Mouse (Mus musculus): ENCODE data around the gene Abhd2. TPM values are rescaled to one million over a fixed set of nuclear protein-coding genes. Genes with fewer than 3 reads are reported as not detected.

Abhd2 gene
- polyA plus RNA-seq, 1 experiment from 2014 or later, result 11.5 TPM

GRCm38 (mm10) chr7:79311420-79311988 is 38.5 kb downstream of the Abhd2 start:
- Histone ChIP-seq H3K4me2 (ENCODE audit: low read depth, low read length) (no peak overlapping the region), H3K9me3 (ENCODE audit: control insufficient read depth, low read length) (no peaks in the 10 kb centered on the region), H3K36me3 (ENCODE audit: control insufficient read depth, insufficient read depth, low read length) (no peaks in the 10 kb centered on the region), H3K27ac (ENCODE audit: low read length) (no peak overlapping the region), H3K4me3 (ENCODE audit: low read length) (no peak overlapping the region), H3K4me1 (ENCODE audit: control insufficient read depth, insufficient read depth, low read length) (peaks cover 61% of the 10 kb centered on the region), H3K9ac (ENCODE audit: low read depth, low read length) (no peak overlapping the region), H3K27me3 (replicated peaks; ENCODE audit: control insufficient read depth, insufficient read depth, low read length) (no peaks in the 10 kb centered on the region)
- 87% methylated on average over 5 of the region's 5 CpGs for WGBS
- no peak for ATAC-seq

- no peaks in the 10 kb centered on the region for H3K36me3 ChIP-seq (ENCODE audit: control insufficient read depth, insufficient read depth, low read length)
- no peaks in the 10 kb centered on the region for H3K27me3 ChIP-seq (replicated peaks; ENCODE audit: control insufficient read depth, insufficient read depth, low read length)
- H3K4me2 ChIP-seq (ENCODE audit: low read depth, low read length), result no peak overlapping the region
- 61% methylated on average over 8 of the region's 8 CpGs for WGBS
- H3K4me1 ChIP-seq (ENCODE audit: control insufficient read depth, insufficient read depth, low read length), result peaks cover 61% of the 10 kb centered on the region
- H3K4me3 ChIP-seq (ENCODE audit: low read length), result no peak overlapping the region
- H3K9me3 ChIP-seq (ENCODE audit: control insufficient read depth, low read length), result no peaks in the 10 kb centered on the region
- peak overlapping the region; percentile 58 for H3K27ac ChIP-seq (ENCODE audit: low read length)
- H3K9ac ChIP-seq (ENCODE audit: low read depth, low read length), result peak overlapping the region; percentile 38
- no peak for ATAC-seq
Observed at GRCm38 (mm10) chr7:79312246-79312645, 39.2 kb downstream of the Abhd2 start.

GRCm38 (mm10) chr7:79313519-79314059 is 40.6 kb downstream of the Abhd2 start:
- H3K9ac ChIP-seq (ENCODE audit: low read depth, low read length), result peak overlapping the region; percentile 20; the same call in 1 of the 2 replicates
- H3K27me3 ChIP-seq (replicated peaks; ENCODE audit: control insufficient read depth, insufficient read depth, low read length), result no peaks in the 10 kb centered on the region
- H3K4me3 ChIP-seq (ENCODE audit: low read length), result no peak overlapping the region
- H3K4me2 ChIP-seq (ENCODE audit: low read depth, low read length), result peak overlapping the region; percentile 20; the same call in 1 of the 2 replicates
- no peaks in the 10 kb centered on the region for H3K9me3 ChIP-seq (ENCODE audit: control insufficient read depth, low read length)
- peak; percentile 74 for ATAC-seq
- H3K4me1 ChIP-seq (ENCODE audit: control insufficient read depth, insufficient read depth, low read length), result peaks cover 68% of the 10 kb centered on the region
- 19% methylated on average over 12 of the region's 12 CpGs for WGBS
- H3K36me3 ChIP-seq (ENCODE audit: control insufficient read depth, insufficient read depth, low read length), result no peaks in the 10 kb centered on the region
- H3K27ac ChIP-seq (ENCODE audit: low read length), result peak overlapping the region; percentile 65

GRCm38 (mm10) chr7:79314517-79314916 is 41.5 kb downstream of the Abhd2 start:
- H3K9ac ChIP-seq (ENCODE audit: low read depth, low read length), result no peak overlapping the region
- peaks cover 59% of the 10 kb centered on the region for H3K4me1 ChIP-seq (ENCODE audit: control insufficient read depth, insufficient read depth, low read length)
- no peak overlapping the region for H3K4me3 ChIP-seq (ENCODE audit: low read length)
- H3K4me2 ChIP-seq (ENCODE audit: low read depth, low read length), result no peak overlapping the region
- H3K36me3 ChIP-seq (ENCODE audit: control insufficient read depth, insufficient read depth, low read length), result no peaks in the 10 kb centered on the region
- 76% methylated on average over 5 of the region's 5 CpGs for WGBS
- H3K27me3 ChIP-seq (replicated peaks; ENCODE audit: control insufficient read depth, insufficient read depth, low read length), result no peaks in the 10 kb centered on the region
- ATAC-seq, result no peak
- no peak overlapping the region for H3K27ac ChIP-seq (ENCODE audit: low read length)
- H3K9me3 ChIP-seq (ENCODE audit: control insufficient read depth, low read length), result no peaks in the 10 kb centered on the region

GRCm38 (mm10) chr7:79315149-79315548 is 42.1 kb downstream of the Abhd2 start:
- no peak overlapping the region for H3K9ac ChIP-seq (ENCODE audit: low read depth, low read length)
- no peaks in the 10 kb centered on the region for H3K27me3 ChIP-seq (replicated peaks; ENCODE audit: control insufficient read depth, insufficient read depth, low read length)
- H3K36me3 ChIP-seq (ENCODE audit: control insufficient read depth, insufficient read depth, low read length), result no peaks in the 10 kb centered on the region
- H3K4me2 ChIP-seq (ENCODE audit: low read depth, low read length), result no peak overlapping the region
- no peak for ATAC-seq
- 63% methylated on average over 8 of the region's 8 CpGs for WGBS
- H3K9me3 ChIP-seq (ENCODE audit: control insufficient read depth, low read length), result no peaks in the 10 kb centered on the region
- H3K27ac ChIP-seq (ENCODE audit: low read length), result no peak overlapping the region
- no peak overlapping the region for H3K4me3 ChIP-seq (ENCODE audit: low read length)
- H3K4me1 ChIP-seq (ENCODE audit: control insufficient read depth, insufficient read depth, low read length), result peaks cover 54% of the 10 kb centered on the region

GRCm38 (mm10) chr7:79316069-79316695 is 43.2 kb downstream of the Abhd2 start:
- Histone ChIP-seq H3K4me1 (ENCODE audit: control insufficient read depth, insufficient read depth, low read length) (peaks cover 49% of the 10 kb centered on the region), H3K27ac (ENCODE audit: low read length) (no peak overlapping the region), H3K9me3 (ENCODE audit: control insufficient read depth, low read length) (no peaks in the 10 kb centered on the region), H3K4me2 (ENCODE audit: low read depth, low read length) (no peak overlapping the region), H3K27me3 (replicated peaks; ENCODE audit: control insufficient read depth, insufficient read depth, low read length) (no peaks in the 10 kb centered on the region), H3K4me3 (ENCODE audit: low read length) (no peak overlapping the region), H3K9ac (ENCODE audit: low read depth, low read length) (no peak overlapping the region), H3K36me3 (ENCODE audit: control insufficient read depth, insufficient read depth, low read length) (no peaks in the 10 kb centered on the region)
- WGBS, result 28% methylated on average over 10 of the region's 10 CpGs
- ATAC-seq, result no peak

GRCm38 (mm10) chr7:79317576-79317975 is 44.6 kb downstream of the Abhd2 start:
- WGBS, result 71% methylated on average over 7 of the region's 7 CpGs
- H3K27ac ChIP-seq (ENCODE audit: low read length), result no peak overlapping the region
- no peaks in the 10 kb centered on the region for H3K36me3 ChIP-seq (ENCODE audit: control insufficient read depth, insufficient read depth, low read length)
- no peaks in the 10 kb centered on the region for H3K27me3 ChIP-seq (replicated peaks; ENCODE audit: control insufficient read depth, insufficient read depth, low read length)
- H3K4me1 ChIP-seq (ENCODE audit: control insufficient read depth, insufficient read depth, low read length), result peaks cover 40% of the 10 kb centered on the region
- H3K9ac ChIP-seq (ENCODE audit: low read depth, low read length), result no peak overlapping the region
- no peak overlapping the region for H3K4me3 ChIP-seq (ENCODE audit: low read length)
- no peak for ATAC-seq
- no peaks in the 10 kb centered on the region for H3K9me3 ChIP-seq (ENCODE audit: control insufficient read depth, low read length)
- no peak overlapping the region for H3K4me2 ChIP-seq (ENCODE audit: low read depth, low read length)

GRCm38 (mm10) chr7:79318110-79318801 is 45.3 kb downstream of the Abhd2 start:
- H3K27me3 ChIP-seq (replicated peaks; ENCODE audit: control insufficient read depth, insufficient read depth, low read length), result no peaks in the 10 kb centered on the region
- no peak overlapping the region for H3K27ac ChIP-seq (ENCODE audit: low read length)
- 53% methylated on average over 13 of the region's 13 CpGs for WGBS
- no peak for ATAC-seq
- H3K9me3 ChIP-seq (ENCODE audit: control insufficient read depth, low read length), result no peaks in the 10 kb centered on the region
- no peak overlapping the region for H3K9ac ChIP-seq (ENCODE audit: low read depth, low read length)
- H3K4me3 ChIP-seq (ENCODE audit: low read length), result no peak overlapping the region
- H3K4me2 ChIP-seq (ENCODE audit: low read depth, low read length), result no peak overlapping the region
- no peaks in the 10 kb centered on the region for H3K36me3 ChIP-seq (ENCODE audit: control insufficient read depth, insufficient read depth, low read length)
- H3K4me1 ChIP-seq (ENCODE audit: control insufficient read depth, insufficient read depth, low read length), result peaks cover 33% of the 10 kb centered on the region

- 77% methylated on average over 8 of the region's 8 CpGs for WGBS
Observed at GRCm38 (mm10) chr7:79323855-79324254, 50.9 kb downstream of the Abhd2 start.

More at GRCm38 (mm10) chr7:79323855-79324254, 50.9 kb downstream of the Abhd2 start:
- H3K9ac ChIP-seq (ENCODE audit: low read depth, low read length), result no peak overlapping the region
- ATAC-seq, result no peak
- no peak overlapping the region for H3K4me2 ChIP-seq (ENCODE audit: low read depth, low read length)
- H3K27ac ChIP-seq (ENCODE audit: low read length), result no peak overlapping the region
- no peaks in the 10 kb centered on the region for H3K9me3 ChIP-seq (ENCODE audit: control insufficient read depth, low read length)
- H3K27me3 ChIP-seq (replicated peaks; ENCODE audit: control insufficient read depth, insufficient read depth, low read length), result no peaks in the 10 kb centered on the region
- no peaks in the 10 kb centered on the region for H3K4me1 ChIP-seq (ENCODE audit: control insufficient read depth, insufficient read depth, low read length)
- no peak overlapping the region for H3K4me3 ChIP-seq (ENCODE audit: low read length)
- H3K36me3 ChIP-seq (ENCODE audit: control insufficient read depth, insufficient read depth, low read length), result peaks cover 8% of the 10 kb centered on the region
